Mouse (Mus musculus): ENCODE data around the gene Lmo2. TPM values are rescaled to one million over a fixed set of nuclear protein-coding genes. Genes with fewer than 3 reads are reported as not detected.

Gene Lmo2
- total and polyA plus RNA-seq, 3 experiments = 119 to 255 (median 184) TPM

GRCm38 (mm10) chr2:103932025-103932424, 25.8 kb upstream of the Lmo2 start:
- no peak for DNase-seq (ENCODE audit: low spot score)
- no peaks in the 10 kb centered on the region for H3K36me3 ChIP-seq (replicated peaks)
- H3K4me3 ChIP-seq (ENCODE audit: low read depth, low read length) = peak overlapping the region; percentile 47; the same call in 1 of the 2 replicates
- no peaks in the 10 kb centered on the region for H3K27me3 ChIP-seq (ENCODE audit: insufficient read depth, low read length)
- peaks cover 78% of the 10 kb centered on the region for H3K4me1 ChIP-seq (ENCODE audit: insufficient read depth, low read depth, low read length)
- no peak for TF ChIP-seq GATA2 (IDR thresholded peaks at IDR 0.05; ENCODE audit: borderline replicate concordance, low read depth, low read length)
- no peak for TF ChIP-seq CTCF (IDR thresholded peaks at IDR 0.05; ENCODE audit: low read depth, low read length)
- TF ChIP-seq TAL1 (conservative IDR thresholded peaks at IDR 0.05; ENCODE audit: low read depth, low read length) = no peak
- TF ChIP-seq POLR2AphosphoS5 (IDR thresholded peaks at IDR 0.05; ENCODE audit: insufficient replicate concordance, low read depth, low read length) = no peak
- no peak for TF ChIP-seq GATA1 (IDR thresholded peaks at IDR 0.05; ENCODE audit: borderline replicate concordance, low read length)
- no peak for ATAC-seq (ENCODE audit: extremely low read depth, insufficient number of reproducible peaks, low FRiP score, poor library complexity, severe bottlenecking)
- no peaks in the 10 kb centered on the region for H3K9me3 ChIP-seq (replicated peaks)

GRCm38 (mm10) chr2:103932480-103932879, 25.3 kb upstream of the Lmo2 start:
- no peaks in the 10 kb centered on the region for H3K36me3 ChIP-seq (replicated peaks)
- no peaks in the 10 kb centered on the region for H3K27me3 ChIP-seq (ENCODE audit: insufficient read depth, low read length)
- TF ChIP-seq GATA1 (IDR thresholded peaks at IDR 0.05; ENCODE audit: borderline replicate concordance, low read length) = no peak
- no peak for TF ChIP-seq POLR2AphosphoS5 (IDR thresholded peaks at IDR 0.05; ENCODE audit: insufficient replicate concordance, low read depth, low read length)
- TF ChIP-seq TAL1 (conservative IDR thresholded peaks at IDR 0.05; ENCODE audit: low read depth, low read length) = no peak
- TF ChIP-seq CTCF (IDR thresholded peaks at IDR 0.05; ENCODE audit: low read depth, low read length) = no peak
- no peak for TF ChIP-seq GATA2 (IDR thresholded peaks at IDR 0.05; ENCODE audit: borderline replicate concordance, low read depth, low read length)
- peaks cover 74% of the 10 kb centered on the region for H3K4me1 ChIP-seq (ENCODE audit: insufficient read depth, low read depth, low read length)
- no peaks in the 10 kb centered on the region for H3K9me3 ChIP-seq (replicated peaks)
- ATAC-seq (ENCODE audit: extremely low read depth, insufficient number of reproducible peaks, low FRiP score, poor library complexity, severe bottlenecking) = no peak
- no peak for DNase-seq (ENCODE audit: low spot score)
- no peak overlapping the region; the same call in 1 of the 2 replicates for H3K4me3 ChIP-seq (ENCODE audit: low read depth, low read length)

GRCm38 (mm10) chr2:103934270-103934669, 23.5 kb upstream of the Lmo2 start:
- no peak for DNase-seq (ENCODE audit: low spot score)
- TF ChIP-seq GATA1 (IDR thresholded peaks at IDR 0.05; ENCODE audit: borderline replicate concordance, low read length) (no peak), POLR2AphosphoS5 (IDR thresholded peaks at IDR 0.05; ENCODE audit: insufficient replicate concordance, low read depth, low read length) (no peak), GATA2 (IDR thresholded peaks at IDR 0.05; ENCODE audit: borderline replicate concordance, low read depth, low read length) (no peak), CTCF (IDR thresholded peaks at IDR 0.05; ENCODE audit: low read depth, low read length) (no peak), TAL1 (conservative IDR thresholded peaks at IDR 0.05; ENCODE audit: low read depth, low read length) (no peak)
- no peaks in the 10 kb centered on the region for H3K36me3 ChIP-seq (replicated peaks)
- H3K9me3 ChIP-seq (replicated peaks) = no peaks in the 10 kb centered on the region
- H3K4me3 ChIP-seq (ENCODE audit: low read depth, low read length) = no peak overlapping the region
- H3K27me3 ChIP-seq (ENCODE audit: insufficient read depth, low read length) = no peaks in the 10 kb centered on the region
- peaks cover 62% of the 10 kb centered on the region for H3K4me1 ChIP-seq (ENCODE audit: insufficient read depth, low read depth, low read length)
- ATAC-seq (ENCODE audit: extremely low read depth, insufficient number of reproducible peaks, low FRiP score, poor library complexity, severe bottlenecking) = no peak

- Histone ChIP-seq H3K4me1 (ENCODE audit: insufficient read depth, low read depth, low read length) (peaks cover 58% of the 10 kb centered on the region), H3K27me3 (ENCODE audit: insufficient read depth, low read length) (no peaks in the 10 kb centered on the region), H3K4me3 (ENCODE audit: low read depth, low read length) (no peak overlapping the region), H3K36me3 (replicated peaks) (no peaks in the 10 kb centered on the region), H3K9me3 (replicated peaks) (no peaks in the 10 kb centered on the region)
- TF ChIP-seq TAL1 (conservative IDR thresholded peaks at IDR 0.05; ENCODE audit: low read depth, low read length) (no peak), GATA1 (IDR thresholded peaks at IDR 0.05; ENCODE audit: borderline replicate concordance, low read length) (no peak), POLR2AphosphoS5 (IDR thresholded peaks at IDR 0.05; ENCODE audit: insufficient replicate concordance, low read depth, low read length) (no peak), CTCF (IDR thresholded peaks at IDR 0.05; ENCODE audit: low read depth, low read length) (no peak), GATA2 (IDR thresholded peaks at IDR 0.05; ENCODE audit: borderline replicate concordance, low read depth, low read length) (no peak)
- ATAC-seq (ENCODE audit: extremely low read depth, insufficient number of reproducible peaks, low FRiP score, poor library complexity, severe bottlenecking) (no peak), DNase-seq (ENCODE audit: low spot score) (no peak)
These were observed 23.1 kb upstream of the Lmo2 start for GRCm38 (mm10) chr2:103934670-103935069.

GRCm38 (mm10) chr2:103935691-103936435, 21.9 kb upstream of the Lmo2 start:
- DNase-seq (ENCODE audit: low spot score) (no peak), ATAC-seq (ENCODE audit: extremely low read depth, insufficient number of reproducible peaks, low FRiP score, poor library complexity, severe bottlenecking) (no peak)
- H3K4me1 ChIP-seq (ENCODE audit: insufficient read depth, low read depth, low read length) = peaks cover 51% of the 10 kb centered on the region
- no peaks in the 10 kb centered on the region for H3K9me3 ChIP-seq (replicated peaks)
- H3K4me3 ChIP-seq (ENCODE audit: low read depth, low read length) = no peak overlapping the region
- no peak for TF ChIP-seq TAL1 (conservative IDR thresholded peaks at IDR 0.05; ENCODE audit: low read depth, low read length)
- TF ChIP-seq POLR2AphosphoS5 (IDR thresholded peaks at IDR 0.05; ENCODE audit: insufficient replicate concordance, low read depth, low read length) = no peak
- no peak for TF ChIP-seq GATA1 (IDR thresholded peaks at IDR 0.05; ENCODE audit: borderline replicate concordance, low read length)
- no peak for TF ChIP-seq CTCF (IDR thresholded peaks at IDR 0.05; ENCODE audit: low read depth, low read length)
- no peak for TF ChIP-seq GATA2 (IDR thresholded peaks at IDR 0.05; ENCODE audit: borderline replicate concordance, low read depth, low read length)
- H3K27me3 ChIP-seq (ENCODE audit: insufficient read depth, low read length) = no peaks in the 10 kb centered on the region
- no peaks in the 10 kb centered on the region for H3K36me3 ChIP-seq (replicated peaks)

- Histone ChIP-seq H3K36me3 (replicated peaks) (no peaks in the 10 kb centered on the region), H3K9me3 (replicated peaks) (no peaks in the 10 kb centered on the region), H3K4me3 (ENCODE audit: low read depth, low read length) (no peak overlapping the region), H3K27me3 (ENCODE audit: insufficient read depth, low read length) (no peaks in the 10 kb centered on the region), H3K4me1 (ENCODE audit: insufficient read depth, low read depth, low read length) (peaks cover 48% of the 10 kb centered on the region)
- DNase-seq (ENCODE audit: low spot score) (no peak), ATAC-seq (ENCODE audit: extremely low read depth, insufficient number of reproducible peaks, low FRiP score, poor library complexity, severe bottlenecking) (no peak)
- no peak for TF ChIP-seq CTCF (IDR thresholded peaks at IDR 0.05; ENCODE audit: low read depth, low read length)
These were observed 21.1 kb upstream of the Lmo2 start for GRCm38 (mm10) chr2:103936666-103937065.

Data from G1E (cell line).